Mouse (Mus musculus): ENCODE measurements around the gene Myl6. TPM values are rescaled to one million over a fixed set of nuclear protein-coding genes. Genes with fewer than 3 reads are reported as not detected.

The Myl6 gene
- total RNA-seq, 2 experiments from 2014 or later = 267 to 286 TPM

DNA sequence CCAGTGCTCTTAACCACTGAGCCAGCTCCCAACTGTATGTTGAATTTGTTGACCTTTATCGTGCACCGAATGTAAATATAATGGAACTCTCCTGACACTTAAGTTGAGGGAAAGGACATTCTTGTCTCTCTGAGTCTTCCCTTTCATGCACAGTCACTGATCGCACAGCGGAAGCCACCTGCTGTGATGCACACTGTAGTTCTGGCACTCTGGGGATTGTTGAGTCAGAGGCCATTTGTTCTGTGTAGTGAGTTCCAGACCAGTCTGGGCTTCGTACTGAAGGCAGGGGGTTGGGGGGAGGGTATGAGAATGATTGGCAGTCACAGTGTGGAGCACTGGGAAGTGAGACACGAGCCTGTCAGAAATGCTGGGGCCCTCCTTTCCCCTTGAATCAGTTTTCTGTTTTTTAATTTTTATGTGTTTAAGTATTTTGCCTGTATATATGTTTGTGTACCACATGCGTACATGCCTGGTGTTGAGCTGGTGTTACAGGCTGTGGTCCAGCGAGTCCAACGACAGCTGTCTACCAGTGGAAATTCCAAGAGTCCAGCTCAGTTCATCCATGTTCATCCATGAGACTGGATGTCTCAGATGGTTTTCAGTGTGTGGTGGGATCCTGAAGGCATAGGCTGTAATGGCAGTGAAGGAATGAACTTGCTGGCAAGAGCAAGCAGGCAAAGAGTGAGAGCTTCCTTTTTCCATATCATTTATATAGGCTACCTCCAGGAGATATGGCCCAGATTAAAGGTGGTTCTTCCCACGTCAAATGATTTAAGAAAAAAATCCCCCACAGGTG lies 52.4 kb downstream of the Myl6 start:
- intact Hi-C loops (cut with DNase I) = loop anchor here (2.0 kb wide), 1 partner anchor 23 kb away; no protein-coding TSS in a partner anchor

More for the DNA sequence above, 52.4 kb downstream of the Myl6 start:
- no peak for DNase-seq

Small RNA genes within 50 kb of the gene (microRNA-seq; reads per million reads assigned to microRNA genes)
- 0.72 to 1.3 reads per million in 2 experiments for gene Mir6916 (ENCODE audit: borderline number of aligned reads in 2 of 2)
- gene Mir8105 (ENCODE audit: borderline number of aligned reads in 2 of 2) = 1.4 to 2.7 reads per million in 2 experiments

Other genes starting within 250 kb of the Myl6 start
- under 1 TPM in 1 of 2 experiments, not detected in 1; 0.19 TPM for gene Apon, start 240.0 kb downstream of the Myl6 start, total RNA-seq (2021)
- gene Apof, start 225.5 kb downstream of the Myl6 start, total RNA-seq (2021) = not detected
- gene Stat2, start 223.6 kb downstream of the Myl6 start, total RNA-seq (2021) = 10 to 100 TPM in 1 of 2 experiments, 1 to 10 TPM in 1; 8.4 to 15.4 TPM
- not detected for gene Il23a, start 195.4 kb downstream of the Myl6 start, total RNA-seq (2021)
- gene Pan2, start 190.8 kb downstream of the Myl6 start, total RNA-seq (2021) = 1 to 10 TPM; 7.5 to 7.6 TPM
- gene Cnpy2, start 171.7 kb downstream of the Myl6 start, total RNA-seq (2021) = 10 to 100 TPM; 65.4 to 67.3 TPM
- gene Cs, start 156.4 kb downstream of the Myl6 start, total RNA-seq (2021) = 1,000 to 10,000 TPM; 1,152 to 1,240 TPM
- 100 to 1,000 TPM; 304 to 339 TPM for gene Coq10a, start 125.1 kb downstream of the Myl6 start, total RNA-seq (2021)
- gene Ankrd52, start 117.0 kb downstream of the Myl6 start, total RNA-seq (2021) = 10 to 100 TPM; 41.2 to 43.2 TPM
- not detected for gene Slc39a5, start 92.9 kb downstream of the Myl6 start, total RNA-seq (2021)
- gene Nabp2, start 82.7 kb downstream of the Myl6 start, total RNA-seq (2021) = 10 to 100 TPM; 44.6 to 49.6 TPM
- 10 to 100 TPM; 16.3 to 18.3 TPM for gene Rnf41, start 82.5 kb downstream of the Myl6 start, total RNA-seq (2021)
- 10 to 100 TPM; 79.8 to 82.7 TPM for gene Smarcc2, start 34.9 kb downstream of the Myl6 start, total RNA-seq (2021)
- gene Myl6b, start 4.5 kb upstream of the Myl6 start, total RNA-seq (2021) = 1 to 10 TPM; 2.8 to 3.2 TPM
- gene Esyt1, start 31.7 kb upstream of the Myl6 start, total RNA-seq (2021) = 10 to 100 TPM; 19.3 TPM
- 1 to 10 TPM; 7.2 to 8.8 TPM for gene Zc3h10, start 53.6 kb upstream of the Myl6 start, total RNA-seq (2021)
- 1,000 to 10,000 TPM; 1,509 to 1,535 TPM for gene Rpl41, start 55.2 kb upstream of the Myl6 start, total RNA-seq (2021)
- gene Pa2g4, start 71.8 kb upstream of the Myl6 start, total RNA-seq (2021) = 10 to 100 TPM; 43.4 to 50.5 TPM
- gene Erbb3, start 95.5 kb upstream of the Myl6 start, total RNA-seq (2021) = 1 to 10 TPM; 8.9 to 9.2 TPM
- 100 to 1,000 TPM; 246 to 289 TPM for gene Rps26, start 132.6 kb upstream of the Myl6 start, total RNA-seq (2021)
- under 1 TPM; 0.62 to 0.69 TPM for gene Ikzf4, start 151.8 kb upstream of the Myl6 start, total RNA-seq (2021)
- 10 to 100 TPM; 23.7 to 27.0 TPM for gene Suox, start 179.9 kb upstream of the Myl6 start, total RNA-seq (2021)
- 10 to 100 TPM; 80.8 to 81.1 TPM for gene Rab5b, start 202.1 kb upstream of the Myl6 start, total RNA-seq (2021)
- under 1 TPM; 0.46 to 0.50 TPM for gene Pmel, start 210.1 kb upstream of the Myl6 start, total RNA-seq (2021)
- 10 to 100 TPM; 13.8 to 13.9 TPM for gene Cdk2, start 210.9 kb upstream of the Myl6 start, total RNA-seq (2021)